Mouse (Mus musculus) myocyte (in vitro differentiated cells): ENCODE measurements around the gene Adcy4.

Experiments
- CEBPB ChIP-seq: IDR thresholded peaks from 2 replicates; pipeline ENCODE4 v1.6.1; 2011; ENCODE audit warnings: mild to moderate bottlenecking, moderate library complexity; ENCODE audit not compliant: poor library complexity, insufficient read depth, severe bottlenecking
- MAX ChIP-seq: IDR thresholded peaks from one replicate; pipeline ENCODE4 v1.6.1; 2011; ENCODE audit warnings: low read depth, mild to moderate bottlenecking, control low read depth
- MYOD1 ChIP-seq, 3 experiments: IDR thresholded peaks; one replicate each; pipeline ENCODE4 v1.6.1; 2011; ENCODE audit warnings: control low read depth in 2 of 3, low read depth in 2 of 3, mild to moderate bottlenecking in 2 of 3, moderate library complexity in 1 of 3; ENCODE audit not compliant: insufficient read length in 2 of 3, control insufficient read depth in 1 of 3
- POLR2A ChIP-seq: IDR thresholded peaks from one replicate; pipeline ENCODE4 v1.6.1; 2011; ENCODE audit warnings: low read depth, mild to moderate bottlenecking, control low read depth, moderate library complexity; ENCODE audit not compliant: insufficient read length
- POLR2AphosphoS2 ChIP-seq: IDR thresholded peaks from one replicate; pipeline ENCODE4 v1.6.1; 2011; ENCODE audit warnings: low read depth, control low read depth; ENCODE audit not compliant: insufficient read length
- USF1 ChIP-seq: IDR thresholded peaks from one replicate; pipeline ENCODE4 v1.6.1; 2011; ENCODE audit warnings: low read depth, mild to moderate bottlenecking, control low read depth, moderate library complexity

- TF ChIP-seq MYOD1 (IDR thresholded peaks at IDR 0.05; ENCODE audit: control insufficient read depth in 1 of 3, insufficient read length in 2 of 3, low read depth in 2 of 3) (no peak), POLR2A (no peak), POLR2AphosphoS2 (no peak), MAX (no peak), USF1 (no peak), CEBPB (no peak)
These were observed 5.2 kb downstream of the Adcy4 start for GRCm38 (mm10) chr14:55778686-55779085.
